ENCODE assay signal across 1 mouse cellular context in the genomic region with DNA sequence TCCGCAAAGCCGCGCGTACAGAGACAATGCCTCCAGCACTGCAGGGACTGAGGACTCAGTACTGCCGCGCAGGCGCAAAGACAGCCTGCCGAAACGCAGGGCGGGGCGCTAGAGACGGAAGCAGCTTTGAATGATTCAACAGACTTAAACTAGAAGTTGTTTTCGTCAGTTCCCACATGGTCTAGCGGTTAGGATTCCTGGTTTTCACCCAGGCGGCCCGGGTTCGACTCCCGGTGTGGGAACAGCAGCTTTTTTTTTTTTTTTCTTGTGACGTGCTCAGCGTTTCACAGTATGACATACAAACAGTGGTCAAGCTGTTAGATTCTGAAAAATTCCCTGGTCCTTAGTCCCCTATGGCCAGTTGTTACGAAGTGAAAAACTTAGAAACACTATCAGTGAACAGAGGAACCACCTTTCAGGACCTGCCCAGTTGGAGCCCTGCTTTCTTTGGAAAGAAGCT.
TF ChIP-seq lines count a peak whose summit lies in the region.

No protein-coding gene starts in this region.

TF ChIP-seq in MEL, 35 proteins besides CTCF, POLR2A, EP300 and RAD21 (continued from another document):
- TF ChIP-seq ZMIZ1 (IDR thresholded peaks at IDR 0.05; ENCODE audit: low read depth, low read length) (no peak), CHD2 (IDR thresholded peaks at IDR 0.05; ENCODE audit: low read length) (no peak)
